Mouse (Mus musculus) heart, postnatal 0 days (tissue): ENCODE measurements around the gene Asap3. TPM values are rescaled to one million over a fixed set of nuclear protein-coding genes. Genes with fewer than 3 reads are reported as not detected.

Experiments used
- ATAC-seq: fragments of 200-750 bp; cut with Nextera tagmentation; 2 replicates; pipeline ENCODE4 v1.8.0; 2017; ENCODE audit warnings: low read depth, moderate number of reproducible peaks, moderate library complexity; ENCODE audit not compliant: insufficient read depth
- DNase-seq: peaks from one replicate; pipeline ENCODE4 v3.0.0-alpha.2; 2016; ENCODE audit warnings: low spot score
- H3K27ac ChIP-seq: fragments of 300-500 bp; sonication (generic); 2 replicates; pipeline ENCODE4 v1.5.1; 2014; ENCODE audit warnings: low read depth, mild to moderate bottlenecking
- H3K27me3 ChIP-seq: fragments of 300-500 bp; sonication (generic); 2 replicates; pipeline ENCODE4 v1.6.1; 2014; ENCODE audit warnings: low read length, mixed read lengths; ENCODE audit not compliant: control insufficient read depth, insufficient read depth
- H3K36me3 ChIP-seq: fragments of 300-500 bp; sonication (generic); replicated peaks from 2 replicates; pipeline ENCODE4 v1.6.1; 2014; ENCODE audit warnings: low read length, mixed read lengths; ENCODE audit not compliant: control insufficient read depth, insufficient read depth
- H3K4me1 ChIP-seq: fragments of 300-500 bp; sonication (generic); 2 replicates; pipeline ENCODE4 v1.6.1; 2014; ENCODE audit warnings: antibody characterized with exemption; ENCODE audit not compliant: control insufficient read depth, insufficient read depth
- H3K4me2 ChIP-seq: fragments of 300-500 bp; sonication (generic); 2 replicates; pipeline ENCODE4 v1.6.1; 2014; ENCODE audit warnings: low read depth, mild to moderate bottlenecking, low read length, moderate library complexity
- H3K4me3 ChIP-seq: fragments of 300-500 bp; sonication (generic); 2 replicates; pipeline ENCODE4 v1.5.1; 2014; ENCODE audit warnings: low read depth, low read length
- H3K9ac ChIP-seq: fragments of 300-500 bp; sonication (generic); replicated peaks from 2 replicates; pipeline ENCODE4 v1.6.1; 2014; ENCODE audit warnings: low read depth, low read length, mixed read lengths
- H3K9me3 ChIP-seq: fragments of 300-500 bp; sonication (generic); replicated peaks from 2 replicates; pipeline ENCODE4 v1.6.1; 2016; ENCODE audit warnings: low read length; ENCODE audit not compliant: control insufficient read depth
- CTCF ChIP-seq: IDR thresholded peaks from 2 replicates; pipeline ENCODE4 v1.5.1; 2016; ENCODE audit warnings: antibody characterized with exemption, control low read depth, low read depth
- EP300 ChIP-seq: IDR thresholded peaks from 2 replicates; pipeline ENCODE4 v1.6.1; 2016; ENCODE audit warnings: antibody characterized with exemption, low read depth
- WGBS: fragments of 180-500 bp; shearing (Covaris S2); extraction: QIAGEN DNeasy Blood & Tissue Kit; methylation state at CpG from one replicate; pipeline ENCODE4 v1.1.7; 2014; 5-methylcytosine and 5-hydroxymethylcytosine counted together
- polyA plus RNA-seq: library from polyadenylated mRNA; unstranded; fragments of >200 nt; fragmentation: Nextera tagmentation; extraction: Ambion mirVana; gene quantifications from 2 replicates; pipeline ENCODE4 v1.2.1, GENCODE M21; 2015
- total RNA-seq: library from RNA; depleted of rRNA; stranded (reverse); fragments of >200 nt; gene quantifications from 2 replicates; pipeline ENCODE4 v1.2.3, GENCODE M21; 2014; ENCODE audit warnings: low replicate concordance; rRNA removed

Asap3 gene
- total and polyA plus RNA-seq, 2 experiments from 2014 or later, result 1.7 to 2.9 TPM

GRCm38 (mm10) chr4:136290781-136291595, 84.8 kb downstream of the Asap3 start:
- 78% methylated on average over 39 of the region's 39 CpGs for WGBS
- H3K36me3 ChIP-seq, result peaks cover 77% of the 10 kb centered on the region
- H3K4me3 ChIP-seq, result no peak overlapping the region

GRCm38 (mm10) chr4:136291692-136292091, 85.5 kb downstream of the Asap3 start:
- ATAC-seq (no peak), DNase-seq (no peak)
- Histone ChIP-seq H3K4me3 (no peak overlapping the region), H3K27me3 (no peaks in the 10 kb centered on the region), H3K4me1 (0 out of 2 replicates have a peak, but pooled peaks cover 1% of the 10 kb centered on the region), H3K36me3 (peaks cover 77% of the 10 kb centered on the region), H3K4me2 (no peak overlapping the region), H3K9ac (no peak overlapping the region), H3K27ac (no peak overlapping the region), H3K9me3 (no peaks in the 10 kb centered on the region)
- 73% methylated on average over 6 of the region's 6 CpGs for WGBS
- TF ChIP-seq CTCF (no peak), EP300 (no peak)

More at GRCm38 (mm10) chr4:136290781-136291595, 84.8 kb downstream of the Asap3 start:
- ATAC-seq, result no peak
- no peak overlapping the region for H3K9ac ChIP-seq
- H3K9me3 ChIP-seq, result no peaks in the 10 kb centered on the region
- H3K27ac ChIP-seq, result no peak overlapping the region
- no peak for DNase-seq
- H3K4me1 ChIP-seq, result 0 out of 2 replicates have a peak, but pooled peaks cover 5% of the 10 kb centered on the region
- H3K4me2 ChIP-seq, result no peak overlapping the region
- no peaks in the 10 kb centered on the region for H3K27me3 ChIP-seq
- no peak for TF ChIP-seq CTCF
- no peak for TF ChIP-seq EP300

Other genes with a start within 250 kb of the Asap3 start
- 6.7 and 18.2 TPM in 2 replicates for gene Gale, start 242.6 kb upstream of the Asap3 start, total RNA-seq
- 10.4 and 11.8 TPM in 2 replicates for gene Gale, start 242.6 kb upstream of the Asap3 start, polyA plus RNA-seq
- gene Lypla2, start 233.7 kb upstream of the Asap3 start, total RNA-seq, result 53.0 and 58.4 TPM in 2 replicates
- 63.3 and 66.8 TPM in 2 replicates for gene Lypla2, start 233.7 kb upstream of the Asap3 start, polyA plus RNA-seq
- 24.4 and 35.7 TPM in 2 replicates for gene Pithd1, start 219.1 kb upstream of the Asap3 start, total RNA-seq
- gene Pithd1, start 219.1 kb upstream of the Asap3 start, polyA plus RNA-seq, result 29.5 and 30.7 TPM in 2 replicates
- gene Eloa, start 184.6 kb upstream of the Asap3 start, total RNA-seq, result 24.8 and 28.2 TPM in 2 replicates
- 20.5 and 21.0 TPM in 2 replicates for gene Eloa, start 184.6 kb upstream of the Asap3 start, polyA plus RNA-seq
- 881 and 949 TPM in 2 replicates for gene Rpl11, start 152.9 kb upstream of the Asap3 start, total RNA-seq
- gene Rpl11, start 152.9 kb upstream of the Asap3 start, polyA plus RNA-seq, result 229 and 242 TPM in 2 replicates
- gene Id3, start 62.9 kb upstream of the Asap3 start, total RNA-seq, result 238 and 259 TPM in 2 replicates
- gene Id3, start 62.9 kb upstream of the Asap3 start, polyA plus RNA-seq, result 169 and 188 TPM in 2 replicates
- gene E2f2, start 34.0 kb upstream of the Asap3 start, total RNA-seq, result 6.4 and 6.9 TPM in 2 replicates
- gene E2f2, start 34.0 kb upstream of the Asap3 start, polyA plus RNA-seq, result 2.4 and 2.6 TPM in 2 replicates
- gene Tcea3, start 41.4 kb downstream of the Asap3 start, total RNA-seq, result 28.6 and 36.6 TPM in 2 replicates
- 103 and 105 TPM in 2 replicates for gene Tcea3, start 41.4 kb downstream of the Asap3 start, polyA plus RNA-seq
- 19.1 and 21.3 TPM in 2 replicates for gene Zfp46, start 78.3 kb downstream of the Asap3 start, total RNA-seq
- 15.3 and 19.5 TPM in 2 replicates for gene Zfp46, start 78.3 kb downstream of the Asap3 start, polyA plus RNA-seq
- gene Hnrnpr, start 104.6 kb downstream of the Asap3 start, total RNA-seq, result 25.1 and 39.7 TPM in 2 replicates
- 57.9 and 70.0 TPM in 2 replicates for gene Hnrnpr, start 104.6 kb downstream of the Asap3 start, polyA plus RNA-seq
- gene Htr1d, start 217.2 kb downstream of the Asap3 start, total RNA-seq, result not detected in 2 replicates
- not detected in 2 replicates for gene Htr1d, start 217.2 kb downstream of the Asap3 start, polyA plus RNA-seq